Mouse (Mus musculus): Measurements from ENCODE around the gene Kl.

- TF ChIP-seq POLR2A (IDR thresholded peaks at IDR 0.05; ENCODE audit: low read depth, low read length): no peak
- no peak for TF ChIP-seq CTCF (conservative IDR thresholded peaks at IDR 0.05; ENCODE audit: insufficient read depth, insufficient read length, low read depth, low read length)
Observed at GRCm38 (mm10) chr5:151037871-151038270, 85.5 kb downstream of the Kl start.

Data from kidney, adult 2 months (tissue).